Mouse (Mus musculus) neural tube, embryonic 14.5 days (tissue): Measurements from ENCODE around the gene Gm42715. TPM values are rescaled to one million over a fixed set of nuclear protein-coding genes. Genes with fewer than 3 reads are reported as not detected.
A peak's percentile ranks its signal among the peaks of the same experiment; 100 is the strongest.

Source experiments
- ATAC-seq: fragments of 200-750 bp; cut with Nextera tagmentation; 2 replicates; pipeline ENCODE4 v1.8.0; 2017; ENCODE audit warnings: low read depth, mild to moderate bottlenecking, moderate TSS enrichment, moderate library complexity
- H3K27ac ChIP-seq: fragments of 300-500 bp; sonication (generic); 2 replicates; pipeline ENCODE4 v1.5.1; 2014; ENCODE audit warnings: low read depth, mild to moderate bottlenecking, control low read depth, low read length, moderate library complexity, mixed read lengths
- H3K27me3 ChIP-seq: fragments of 300-500 bp; sonication (generic); 2 replicates; pipeline ENCODE4 v1.6.1; 2014; ENCODE audit warnings: low read length; ENCODE audit not compliant: control insufficient read depth, insufficient read depth
- H3K36me3 ChIP-seq: fragments of 300-500 bp; sonication (generic); 2 replicates; pipeline ENCODE4 v1.6.1; 2014; ENCODE audit warnings: low read length, mixed read lengths; ENCODE audit not compliant: control insufficient read depth, insufficient read depth
- H3K4me1 ChIP-seq: fragments of 300-500 bp; sonication (generic); 2 replicates; pipeline ENCODE4 v1.6.1; 2014; ENCODE audit warnings: low read length; ENCODE audit not compliant: control insufficient read depth, insufficient read depth
- H3K4me2 ChIP-seq: fragments of 300-500 bp; sonication (generic); 2 replicates; pipeline ENCODE4 v1.6.1; 2014; ENCODE audit warnings: mild to moderate bottlenecking, low read depth, low read length, control low read depth
- H3K4me3 ChIP-seq: fragments of 300-500 bp; sonication (generic); 2 replicates; pipeline ENCODE4 v1.5.1; 2014; ENCODE audit warnings: low read depth, low read length, control low read depth, mixed read lengths
- H3K9ac ChIP-seq: fragments of 300-500 bp; sonication (generic); replicated peaks from 2 replicates; pipeline ENCODE4 v1.6.1; 2014; ENCODE audit warnings: low read depth, mild to moderate bottlenecking, control low read depth, low read length, mixed read lengths
- H3K9me3 ChIP-seq: fragments of 300-500 bp; sonication (generic); 2 replicates; pipeline ENCODE4 v1.6.1; 2016; ENCODE audit warnings: low read length; ENCODE audit not compliant: control insufficient read depth
- WGBS: fragments of 180-500 bp; shearing (Covaris S2); extraction: QIAGEN DNeasy Blood & Tissue Kit; methylation state at CpG from one replicate; pipeline ENCODE4 v1.1.7; 2014; 5-methylcytosine and 5-hydroxymethylcytosine counted together
- polyA plus RNA-seq: library from polyadenylated mRNA; unstranded; fragments of >200 nt; fragmentation: Nextera tagmentation; extraction: Ambion mirVana; gene quantifications from 2 replicates; pipeline ENCODE4 v1.2.1, GENCODE M21; 2014

Gene Gm42715
- polyA plus RNA-seq, 1 experiment from 2014 or later = 19.7 TPM

- Histone ChIP-seq H3K4me2 (no peak overlapping the region), H3K27ac (no peak overlapping the region), H3K9me3 (no peaks in the 10 kb centered on the region), H3K4me1 (no peaks in the 10 kb centered on the region), H3K4me3 (no peak overlapping the region), H3K27me3 (no peaks in the 10 kb centered on the region), H3K36me3 (peaks cover 62% of the 10 kb centered on the region), H3K9ac (no peak overlapping the region)
- 92% methylated on average over 2 of the region's 2 CpGs for WGBS
- no peak for ATAC-seq
Measured at GRCm38 (mm10) chr7:127602903-127603302, 83.5 kb downstream of the Gm42715 start.

- H3K36me3 ChIP-seq = peaks cover 64% of the 10 kb centered on the region
- H3K4me1 ChIP-seq = no peaks in the 10 kb centered on the region
- no peak overlapping the region for H3K27ac ChIP-seq
- no peaks in the 10 kb centered on the region for H3K9me3 ChIP-seq
- H3K27me3 ChIP-seq = no peaks in the 10 kb centered on the region
- no peak overlapping the region for H3K4me2 ChIP-seq
- 93% methylated on average over 10 of the region's 10 CpGs for WGBS
- H3K9ac ChIP-seq = no peak overlapping the region
- no peak overlapping the region for H3K4me3 ChIP-seq
- ATAC-seq = no peak
Measured at GRCm38 (mm10) chr7:127604256-127604655, 84.9 kb downstream of the Gm42715 start.

- WGBS = 89% methylated on average over 6 of the region's 6 CpGs
- Histone ChIP-seq H3K27ac (no peak overlapping the region), H3K36me3 (peaks cover 70% of the 10 kb centered on the region), H3K9me3 (no peaks in the 10 kb centered on the region), H3K4me3 (no peak overlapping the region), H3K4me1 (no peaks in the 10 kb centered on the region), H3K4me2 (no peak overlapping the region), H3K27me3 (no peaks in the 10 kb centered on the region), H3K9ac (no peak overlapping the region)
- no peak for ATAC-seq
Measured at GRCm38 (mm10) chr7:127607150-127607549, 87.8 kb downstream of the Gm42715 start.

GRCm38 (mm10) chr7:127611011-127611410 lies 91.6 kb downstream of the Gm42715 start:
- Histone ChIP-seq H3K9ac (no peak overlapping the region), H3K36me3 (peaks cover 52% of the 10 kb centered on the region), H3K27me3 (no peaks in the 10 kb centered on the region; the same call in 1 of the 2 replicates)

GRCm38 (mm10) chr7:127611561-127611960 lies 92.2 kb downstream of the Gm42715 start:
- Histone ChIP-seq H3K9me3 (no peaks in the 10 kb centered on the region), H3K27me3 (no peaks in the 10 kb centered on the region; the same call in 1 of the 2 replicates), H3K27ac (no peak overlapping the region), H3K4me3 (no peak overlapping the region), H3K9ac (no peak overlapping the region), H3K4me1 (peaks cover 14% of the 10 kb centered on the region; the same call in 1 of the 2 replicates), H3K4me2 (no peak overlapping the region), H3K36me3 (peaks cover 52% of the 10 kb centered on the region)
- WGBS = 97% methylated on average over 26 of the region's 26 CpGs
- ATAC-seq = no peak

More at GRCm38 (mm10) chr7:127611011-127611410, 91.6 kb downstream of the Gm42715 start:
- Histone ChIP-seq H3K27ac (no peak overlapping the region), H3K4me1 (peaks cover 11% of the 10 kb centered on the region; the same call in 1 of the 2 replicates), H3K4me3 (no peak overlapping the region), H3K4me2 (no peak overlapping the region), H3K9me3 (no peaks in the 10 kb centered on the region)
- ATAC-seq = no peak
- WGBS = 97% methylated on average over 29 of the region's 29 CpGs

GRCm38 (mm10) chr7:127613501-127613900 lies 94.1 kb downstream of the Gm42715 start:
- peaks cover 14% of the 10 kb centered on the region; the same call in 1 of the 2 replicates for H3K4me1 ChIP-seq
- H3K9me3 ChIP-seq = no peaks in the 10 kb centered on the region
- H3K4me2 ChIP-seq = peak overlapping the region; percentile 83; the same call in 1 of the 2 replicates
- H3K27me3 ChIP-seq = no peaks in the 10 kb centered on the region; the same call in 1 of the 2 replicates
- no peak overlapping the region for H3K9ac ChIP-seq
- ATAC-seq = no peak
- WGBS = 93% methylated on average over 8 of the region's 8 CpGs
- peaks cover 40% of the 10 kb centered on the region for H3K36me3 ChIP-seq
- peak overlapping the region; percentile 90 for H3K4me3 ChIP-seq
- no peak overlapping the region for H3K27ac ChIP-seq

- peak overlapping the region; percentile 86 for H3K9ac ChIP-seq
- H3K27ac ChIP-seq = no peak overlapping the region
- peak overlapping the region; percentile 90 for H3K4me3 ChIP-seq
- H3K4me2 ChIP-seq = peak overlapping the region; percentile 83
- 24% methylated on average over 8 of the region's 8 CpGs for WGBS
- no peak for ATAC-seq
- peaks cover 34% of the 10 kb centered on the region for H3K36me3 ChIP-seq
- no peaks in the 10 kb centered on the region for H3K9me3 ChIP-seq
- no peaks in the 10 kb centered on the region; the same call in 1 of the 2 replicates for H3K27me3 ChIP-seq
- peaks cover 14% of the 10 kb centered on the region; the same call in 1 of the 2 replicates for H3K4me1 ChIP-seq
Measured at GRCm38 (mm10) chr7:127614091-127614490, 94.7 kb downstream of the Gm42715 start.

- H3K27me3 ChIP-seq = no peaks in the 10 kb centered on the region; the same call in 1 of the 2 replicates
- H3K4me3 ChIP-seq = peak overlapping the region; percentile 90
- H3K9ac ChIP-seq = peak overlapping the region; percentile 86
- WGBS = under 1% methylated on average over 23 of the region's 44 CpGs
- no peaks in the 10 kb centered on the region for H3K9me3 ChIP-seq
- peak overlapping the region; percentile 77 for H3K27ac ChIP-seq
- peak; percentile 9; the same call in 1 of the 2 replicates for ATAC-seq
- peaks cover 30% of the 10 kb centered on the region for H3K36me3 ChIP-seq
- peak overlapping the region; percentile 83 for H3K4me2 ChIP-seq
- peaks cover 14% of the 10 kb centered on the region; the same call in 1 of the 2 replicates for H3K4me1 ChIP-seq
Measured at GRCm38 (mm10) chr7:127614511-127614890, 95.1 kb downstream of the Gm42715 start.

GRCm38 (mm10) chr7:127614891-127615843 lies 95.8 kb downstream of the Gm42715 start, which contains the start of gene Zfp629:
Gene Zfp629, minus strand, starts transcription at chr7:127615797.
- Histone ChIP-seq H3K27ac (peak within 1 kb of the TSS; percentile 77), H3K9ac (peak within 1 kb of the TSS; percentile 86), H3K4me2 (peak within 1 kb of the TSS; percentile 83), H3K9me3 (no peaks in the 10 kb centered on the region), H3K36me3 (peaks cover 24% of the 10 kb centered on the region), H3K27me3 (no peaks in the 10 kb centered on the region; the same call in 1 of the 2 replicates), H3K4me1 (peaks cover 14% of the 10 kb centered on the region; the same call in 1 of the 2 replicates), H3K4me3 (peak within 1 kb of the TSS; percentile 90)
- ATAC-seq = peak; percentile 90
- WGBS = under 1% methylated on average over 40 of the region's 50 CpGs
